In the genomic region with DNA sequence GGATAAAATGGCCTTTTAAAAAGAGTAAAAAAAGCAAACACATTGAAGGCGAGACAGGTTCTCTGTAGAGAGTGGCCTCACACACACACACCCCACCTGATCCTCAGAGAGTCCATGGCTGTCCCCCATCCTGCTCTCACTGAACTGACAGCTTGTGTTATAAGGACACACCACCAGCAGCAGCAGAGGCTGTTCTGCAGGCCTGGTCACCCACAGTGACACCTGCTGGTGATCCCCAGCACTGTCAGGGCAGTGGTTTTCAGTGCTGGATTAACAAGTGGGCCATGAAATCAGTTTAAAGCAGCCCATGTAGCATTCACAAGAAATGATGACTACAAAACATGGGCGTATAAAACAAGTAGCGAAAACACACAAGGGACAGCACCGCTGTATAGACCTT, we compare ENCODE assay signal across 9 mouse cellular contexts. TPM values are rescaled to one million over a fixed set of nuclear protein-coding genes. Genes with fewer than 3 reads are reported as not detected.
DNase-seq lines count a peak whose midpoint lies in the region; ATAC-seq lines count a peak whose summit lies in the region.
"Had no signal": no experiment of that assay in that cellular context is flagged by ENCODE, and none has a peak within 500 bp of the region (broad histone marks: within the 10 kb centered on the region; RNA-seq: fewer than 3 reads in every experiment).

No protein-coding gene starts in this region.

- peak; percentile 88 for ATAC-seq in cerebellum, adult (ENCODE audit: insufficient number of reproducible peaks, low FRiP score, low TSS enrichment)
- ATAC-seq in forebrain, embryonic 16.5 days: peak; percentile 78

- DNase-seq in Muller cell, postnatal 12 days (ENCODE audit: inconsistent ontology term): peak; percentile 56
- DNase-seq in hindbrain, embryonic 10.5 days (ENCODE audit: low spot score): peak; percentile 75
- peak; percentile 77 to 81 for DNase-seq in layer of hippocampus, postnatal 10 days (ENCODE audit: low spot score in 2 of 2)
- DNase-seq in lung, postnatal 25 days (ENCODE audit: low spot score): peak; percentile 73
- DNase-seq in retina, embryonic 14.5 days (ENCODE audit: low spot score): peak; percentile 81
- DNase-seq in urinary bladder, postnatal 14 days (ENCODE audit: low spot score): peak; percentile 70

- no peaks in the 10 kb centered on the region for H3K36me3 ChIP-seq in forebrain, embryonic 16.5 days (ENCODE audit: control insufficient read depth, insufficient read depth)
- no peaks in the 10 kb centered on the region for H3K36me3 ChIP-seq in hindbrain, embryonic 10.5 days

- no peaks in the 10 kb centered on the region for H3K27me3 ChIP-seq in forebrain, embryonic 16.5 days (replicated peaks; ENCODE audit: control insufficient read depth, insufficient read depth, low read length)
- no peaks in the 10 kb centered on the region for H3K27me3 ChIP-seq in hindbrain, embryonic 10.5 days (ENCODE audit: insufficient read depth, poor library complexity, severe bottlenecking)

- 69% methylated on average over 4 of the region's 4 CpGs for WGBS in forebrain, embryonic 16.5 days
- WGBS in hindbrain, embryonic 10.5 days: 65% methylated on average over 4 of the region's 4 CpGs

- no peaks in the 10 kb centered on the region for H3K4me1 ChIP-seq in forebrain, embryonic 16.5 days (replicated peaks; ENCODE audit: control insufficient read depth, insufficient read depth, low read length)
- no peaks in the 10 kb centered on the region for H3K4me1 ChIP-seq in hindbrain, embryonic 10.5 days (replicated peaks)

- H3K27ac ChIP-seq in forebrain, embryonic 16.5 days (ENCODE audit: low read length): no peak overlapping the region
- no peak overlapping the region for H3K27ac ChIP-seq in hindbrain, embryonic 10.5 days
- H3K27ac ChIP-seq: macrophage had no signal

- no peak overlapping the region for H3K4me2 ChIP-seq in forebrain, embryonic 16.5 days (ENCODE audit: low read length)

- no peak overlapping the region for H3K9ac ChIP-seq in forebrain, embryonic 16.5 days (replicated peaks; ENCODE audit: low read depth, low read length)

- no peak overlapping the region for H3K4me3 ChIP-seq in forebrain, embryonic 16.5 days (replicated peaks; ENCODE audit: low read length)
- no peak overlapping the region for H3K4me3 ChIP-seq in hindbrain, embryonic 10.5 days

- H3K9me3 ChIP-seq in forebrain, embryonic 16.5 days (ENCODE audit: control insufficient read depth, low read length): no peaks in the 10 kb centered on the region
- no peaks in the 10 kb centered on the region for H3K9me3 ChIP-seq in hindbrain, embryonic 10.5 days

RNA-seq across cellular contexts. Expression of a gene that starts 43.6 kb away (rescaled TPM):
- polyA plus RNA-seq in forebrain, embryonic 16.5 days (2015; fragmentation: Nextera tagmentation; extraction: Ambion mirVana): 167 TPM in 2 replicates
- polyA plus RNA-seq in hindbrain, embryonic 10.5 days (2016; fragmentation: Nextera tagmentation; extraction: Ambion mirVana): 57.7 and 61.1 TPM in 2 replicates
- total RNA-seq in layer of hippocampus, postnatal 10 days (2021): 100 to 1,000 TPM; 346 to 360 TPM
